Mouse (Mus musculus): ENCODE data around the gene Hddc3.
"Not testable (repeated sequence)": the region's sequence is repeated elsewhere in the genome, so short reads cannot be mapped to it uniquely, and the experiment has no call there.

The Hddc3 gene

GRCm38 (mm10) chr7:80323336-80323735, 19.6 kb upstream of the Hddc3 start:
- DNase-seq (ENCODE audit: low read depth, low spot score), result no peak
- Histone ChIP-seq H3K27me3 (ENCODE audit: control insufficient read depth, insufficient read depth, low read length, poor library complexity, severe bottlenecking) (no peaks in the 10 kb centered on the region), H3K36me3 (ENCODE audit: control insufficient read depth, insufficient read depth, low read length, poor library complexity, severe bottlenecking) (peaks cover 2% of the 10 kb centered on the region)

GRCm38 (mm10) chr7:80324043-80324815, 18.7 kb upstream of the Hddc3 start, which contains the start of gene Rccd1:
Gene Rccd1 (minus strand): TSS chr7:80324454.
- H3K27me3 ChIP-seq (ENCODE audit: control insufficient read depth, insufficient read depth, low read length, poor library complexity, severe bottlenecking), result no peaks in the 10 kb centered on the region
- DNase-seq (ENCODE audit: low read depth, low spot score), result peak; percentile 95

GRCm38 (mm10) chr7:80324816-80325119, 18.1 kb upstream of the Hddc3 start:
- not testable (repeated sequence) for DNase-seq (ENCODE audit: low read depth, low spot score); H3K27me3 ChIP-seq (ENCODE audit: control insufficient read depth, insufficient read depth, low read length, poor library complexity, severe bottlenecking); H3K36me3 ChIP-seq (ENCODE audit: control insufficient read depth, insufficient read depth, low read length, poor library complexity, severe bottlenecking)

More at GRCm38 (mm10) chr7:80324043-80324815, 18.7 kb upstream of the Hddc3 start, which contains the start of gene Rccd1:
- H3K36me3 ChIP-seq (ENCODE audit: control insufficient read depth, insufficient read depth, low read length, poor library complexity, severe bottlenecking), result peaks cover 7% of the 10 kb centered on the region

- Histone ChIP-seq H3K27me3 (ENCODE audit: control insufficient read depth, insufficient read depth, low read length, poor library complexity, severe bottlenecking) (no peaks in the 10 kb centered on the region), H3K36me3 (ENCODE audit: control insufficient read depth, insufficient read depth, low read length, poor library complexity, severe bottlenecking) (peaks cover 12% of the 10 kb centered on the region)
- DNase-seq (ENCODE audit: low read depth, low spot score), result no peak
Measured at GRCm38 (mm10) chr7:80325292-80325868, 17.5 kb upstream of the Hddc3 start.

- H3K36me3 ChIP-seq (ENCODE audit: control insufficient read depth, insufficient read depth, low read length, poor library complexity, severe bottlenecking), result peaks cover 19% of the 10 kb centered on the region
- H3K27me3 ChIP-seq (ENCODE audit: control insufficient read depth, insufficient read depth, low read length, poor library complexity, severe bottlenecking), result no peaks in the 10 kb centered on the region
- DNase-seq (ENCODE audit: low read depth, low spot score), result no peak
Measured at GRCm38 (mm10) chr7:80326076-80326475, 16.8 kb upstream of the Hddc3 start.

- no peak for DNase-seq (ENCODE audit: low read depth, low spot score)
- Histone ChIP-seq H3K27me3 (ENCODE audit: control insufficient read depth, insufficient read depth, low read length, poor library complexity, severe bottlenecking) (no peaks in the 10 kb centered on the region), H3K36me3 (ENCODE audit: control insufficient read depth, insufficient read depth, low read length, poor library complexity, severe bottlenecking) (peaks cover 45% of the 10 kb centered on the region)
Measured at GRCm38 (mm10) chr7:80330278-80330677, 12.6 kb upstream of the Hddc3 start.

GRCm38 (mm10) chr7:80331433-80331832, 11.5 kb upstream of the Hddc3 start:
- no peak for DNase-seq (ENCODE audit: low read depth, low spot score)
- Histone ChIP-seq H3K27me3 (ENCODE audit: control insufficient read depth, insufficient read depth, low read length, poor library complexity, severe bottlenecking) (no peaks in the 10 kb centered on the region), H3K36me3 (ENCODE audit: control insufficient read depth, insufficient read depth, low read length, poor library complexity, severe bottlenecking) (peaks cover 50% of the 10 kb centered on the region)

GRCm38 (mm10) chr7:80334848-80335247, 8.1 kb upstream of the Hddc3 start:
- Histone ChIP-seq H3K36me3 (ENCODE audit: control insufficient read depth, insufficient read depth, low read length, poor library complexity, severe bottlenecking) (peaks cover 40% of the 10 kb centered on the region), H3K27me3 (ENCODE audit: control insufficient read depth, insufficient read depth, low read length, poor library complexity, severe bottlenecking) (no peaks in the 10 kb centered on the region)
- DNase-seq (ENCODE audit: low read depth, low spot score), result no peak

- H3K27me3 ChIP-seq (ENCODE audit: control insufficient read depth, insufficient read depth, low read length, poor library complexity, severe bottlenecking), result no peaks in the 10 kb centered on the region
- DNase-seq (ENCODE audit: low read depth, low spot score), result no peak
- H3K36me3 ChIP-seq (ENCODE audit: control insufficient read depth, insufficient read depth, low read length, poor library complexity, severe bottlenecking), result peaks cover 26% of the 10 kb centered on the region
Measured at GRCm38 (mm10) chr7:80336932-80337331, 6.0 kb upstream of the Hddc3 start.

GRCm38 (mm10) chr7:80339371-80339770, 3.5 kb upstream of the Hddc3 start:
- Histone ChIP-seq H3K27me3 (ENCODE audit: control insufficient read depth, insufficient read depth, low read length, poor library complexity, severe bottlenecking) (no peaks in the 10 kb centered on the region), H3K36me3 (ENCODE audit: control insufficient read depth, insufficient read depth, low read length, poor library complexity, severe bottlenecking) (peaks cover 8% of the 10 kb centered on the region; the same call in 1 of the 2 replicates)
- DNase-seq (ENCODE audit: low read depth, low spot score), result peak; percentile 58

- DNase-seq (ENCODE audit: low read depth, low spot score), result peak; percentile 98
- Histone ChIP-seq H3K27me3 (ENCODE audit: control insufficient read depth, insufficient read depth, low read length, poor library complexity, severe bottlenecking) (no peaks in the 10 kb centered on the region), H3K36me3 (ENCODE audit: control insufficient read depth, insufficient read depth, low read length, poor library complexity, severe bottlenecking) (peaks cover 7% of the 10 kb centered on the region; the same call in 1 of the 2 replicates)
Measured at GRCm38 (mm10) chr7:80339793-80340628, 2.9 kb upstream of the Hddc3 start.

GRCm38 (mm10) chr7:80340793-80341192, 2.1 kb upstream of the Hddc3 start, which contains the start of gene Unc45a:
Gene Unc45a (minus strand): TSS chr7:80341005.
- Histone ChIP-seq H3K36me3 (ENCODE audit: control insufficient read depth, insufficient read depth, low read length, poor library complexity, severe bottlenecking) (peaks cover 2% of the 10 kb centered on the region; the same call in 1 of the 2 replicates), H3K27me3 (ENCODE audit: control insufficient read depth, insufficient read depth, low read length, poor library complexity, severe bottlenecking) (no peaks in the 10 kb centered on the region)
- DNase-seq (ENCODE audit: low read depth, low spot score), result peak; percentile 85

- no peaks in the 10 kb centered on the region; the same call in 1 of the 2 replicates for H3K36me3 ChIP-seq (ENCODE audit: control insufficient read depth, insufficient read depth, low read length, poor library complexity, severe bottlenecking)
- no peak for DNase-seq (ENCODE audit: low read depth, low spot score)
- H3K27me3 ChIP-seq (ENCODE audit: control insufficient read depth, insufficient read depth, low read length, poor library complexity, severe bottlenecking), result no peaks in the 10 kb centered on the region
Measured at GRCm38 (mm10) chr7:80341793-80342192, 1.1 kb upstream of the Hddc3 start.

- H3K27me3 ChIP-seq (ENCODE audit: control insufficient read depth, insufficient read depth, low read length, poor library complexity, severe bottlenecking), result no peaks in the 10 kb centered on the region
- no peaks in the 10 kb centered on the region for H3K36me3 ChIP-seq (ENCODE audit: control insufficient read depth, insufficient read depth, low read length, poor library complexity, severe bottlenecking)
- peak; percentile 63 for DNase-seq (ENCODE audit: low read depth, low spot score)
Measured at GRCm38 (mm10) chr7:80343270-80344018, 540 bp downstream of the Hddc3 start.
